Mouse (Mus musculus): ENCODE results near the gene 3110082I17Rik. TPM values are rescaled to one million over a fixed set of nuclear protein-coding genes. Genes with fewer than 3 reads are reported as not detected.

3110082I17Rik gene
- total and polyA plus RNA-seq, 3 experiments = 41.2 to 100.0 (median 46.9) TPM

GRCm38 (mm10) chr5:139415001-139415400 is 45.3 kb downstream of the 3110082I17Rik start:
- DNase-seq (ENCODE audit: extremely low read depth) = no peak
- Histone ChIP-seq H3K4me2 (ENCODE audit: insufficient read depth, low read depth, poor library complexity, severe bottlenecking) (no peak overlapping the region), H3K79me2 (replicated peaks; ENCODE audit: control insufficient read depth, extremely low read depth, insufficient read depth, poor library complexity, severe bottlenecking) (no peaks in the 10 kb centered on the region), H3K36me3 (replicated peaks in 1 of 2; ENCODE audit: control insufficient read depth in 1 of 2, insufficient read depth in 1 of 2, low read length in 1 of 2) (peaks cover 3 to 86% of the 10 kb centered on the region in 2 experiments), H3K4me3 (replicated peaks in 1 of 3; ENCODE audit: low read depth in 2 of 3, low read length in 2 of 3, poor library complexity in 1 of 3) (no peak overlapping the region), H3K9me3 (replicated peaks; ENCODE audit: low read length) (no peaks in the 10 kb centered on the region), H3K27ac (ENCODE audit: insufficient read depth, low read depth) (no peak overlapping the region), H3K9ac (ENCODE audit: insufficient read depth, low read depth) (no peak overlapping the region), H3K27me3 (replicated peaks) (no peaks in the 10 kb centered on the region), H3K4me1 (ENCODE audit: control insufficient read depth in 1 of 2, insufficient read depth in 2 of 2) (peaks cover 0 to 17% of the 10 kb centered on the region in 2 experiments; a peak in 2 of 4 replicates)
- in situ Hi-C loops (cut with MboI; ENCODE audit: low pct_ligation_motif_present, low pct_unique_long_range_greater_than_20kb, low sequenced_read_pairs) (no loop called here), dilution Hi-C loops (cut with MboI; ENCODE audit: extremely low pct_ligation_motif_present, extremely low pct_unique_long_range_greater_than_20kb, low sequenced_read_pairs) (no loop called here)
- TF ChIP-seq PAX5 (IDR thresholded peaks at IDR 0.05; ENCODE audit: low read length) (no peak), CHD1 (IDR thresholded peaks at IDR 0.05; ENCODE audit: low read depth, low read length) (no peak), BHLHE40 (IDR thresholded peaks at IDR 0.05; ENCODE audit: low read depth, low read length) (no peak), USF2 (conservative IDR thresholded peaks at IDR 0.05; ENCODE audit: low read depth, low read length) (no peak), UBTF (IDR thresholded peaks at IDR 0.05; ENCODE audit: low read depth, low read length) (no peak), KAT2A (IDR thresholded peaks at IDR 0.05; ENCODE audit: insufficient replicate concordance, low read length) (no peak), ETS1 (conservative IDR thresholded peaks at IDR 0.05; ENCODE audit: low read depth, low read length) (no peak), ZC3H11A (IDR thresholded peaks at IDR 0.05; ENCODE audit: low read depth, low read length) (no peak), RAD21 (IDR thresholded peaks at IDR 0.05; ENCODE audit: low read depth, low read length) (no peak), USF1 (IDR thresholded peaks at IDR 0.05; ENCODE audit: low read depth, low read length) (no peak), ZMIZ1 (IDR thresholded peaks at IDR 0.05; ENCODE audit: low read depth, low read length) (no peak), JUND (conservative IDR thresholded peaks at IDR 0.05; ENCODE audit: low read depth, low read length) (no peak)

- peaks cover 4 to 25% of the 10 kb centered on the region in 2 experiments for H3K4me1 ChIP-seq (ENCODE audit: control insufficient read depth in 1 of 2, insufficient read depth in 2 of 2)
- H3K9ac ChIP-seq (ENCODE audit: insufficient read depth, low read depth) = no peak overlapping the region
- H3K27ac ChIP-seq (ENCODE audit: insufficient read depth, low read depth) = no peak overlapping the region
- H3K4me2 ChIP-seq (ENCODE audit: insufficient read depth, low read depth, poor library complexity, severe bottlenecking) = no peak overlapping the region
- TF ChIP-seq MEF2A (IDR thresholded peaks at IDR 0.05; ENCODE audit: borderline replicate concordance, low read depth, low read length) = no peak
- TF ChIP-seq POLR2A (IDR thresholded peaks at IDR 0.05; ENCODE audit: low read depth, low read length) = no peak
- TF ChIP-seq ETS1 (conservative IDR thresholded peaks at IDR 0.05; ENCODE audit: low read depth, low read length) = no peak
- TF ChIP-seq CTCF (conservative IDR thresholded peaks at IDR 0.05 in 1 of 2, IDR thresholded peaks at IDR 0.05 in 1 of 2; ENCODE audit: low read depth in 2 of 2, low read length in 2 of 2) = no peak
- TF ChIP-seq MAX (IDR thresholded peaks at IDR 0.05; ENCODE audit: low read length) = no peak
- TF ChIP-seq CHD1 (IDR thresholded peaks at IDR 0.05; ENCODE audit: low read depth, low read length) = no peak
- TF ChIP-seq PAX5 (IDR thresholded peaks at IDR 0.05; ENCODE audit: low read length) = no peak
- TF ChIP-seq KAT2A (IDR thresholded peaks at IDR 0.05; ENCODE audit: insufficient replicate concordance, low read length) = no peak
- TF ChIP-seq JUN (IDR thresholded peaks at IDR 0.05; ENCODE audit: insufficient read depth, low read depth, low read length) = no peak
- no peak for TF ChIP-seq POLR2AphosphoS2 (IDR thresholded peaks at IDR 0.05; ENCODE audit: low read depth, low read length)
- no peak for TF ChIP-seq UBTF (IDR thresholded peaks at IDR 0.05; ENCODE audit: low read depth, low read length)
- no peak for TF ChIP-seq ZNF384 (IDR thresholded peaks at IDR 0.05; ENCODE audit: low read depth, low read length)
- no peak for TF ChIP-seq JUND (conservative IDR thresholded peaks at IDR 0.05; ENCODE audit: low read depth, low read length)
- TF ChIP-seq EP300 (IDR thresholded peaks at IDR 0.05; ENCODE audit: low read length) = no peak
- no peaks in the 10 kb centered on the region for H3K27me3 ChIP-seq (replicated peaks)
- peaks cover 3 to 84% of the 10 kb centered on the region in 2 experiments for H3K36me3 ChIP-seq (replicated peaks in 1 of 2; ENCODE audit: control insufficient read depth in 1 of 2, insufficient read depth in 1 of 2, low read length in 1 of 2)
- no peak for DNase-seq (ENCODE audit: extremely low read depth)
- dilution Hi-C loops (cut with MboI; ENCODE audit: extremely low pct_ligation_motif_present, extremely low pct_unique_long_range_greater_than_20kb, low sequenced_read_pairs) = no loop called here
- H3K79me2 ChIP-seq (replicated peaks; ENCODE audit: control insufficient read depth, extremely low read depth, insufficient read depth, poor library complexity, severe bottlenecking) = no peaks in the 10 kb centered on the region
- H3K9me3 ChIP-seq (replicated peaks; ENCODE audit: low read length) = no peaks in the 10 kb centered on the region
- in situ Hi-C loops (cut with MboI; ENCODE audit: low pct_ligation_motif_present, low pct_unique_long_range_greater_than_20kb, low sequenced_read_pairs) = no loop called here
- no peak overlapping the region for H3K4me3 ChIP-seq (replicated peaks in 1 of 3; ENCODE audit: low read depth in 2 of 3, low read length in 2 of 3, poor library complexity in 1 of 3)
Observed at GRCm38 (mm10) chr5:139413545-139413944, 46.8 kb downstream of the 3110082I17Rik start.

Data from CH12.LX (cell line).